Mouse (Mus musculus): Measurements from ENCODE around the gene Srarp.

DNA sequence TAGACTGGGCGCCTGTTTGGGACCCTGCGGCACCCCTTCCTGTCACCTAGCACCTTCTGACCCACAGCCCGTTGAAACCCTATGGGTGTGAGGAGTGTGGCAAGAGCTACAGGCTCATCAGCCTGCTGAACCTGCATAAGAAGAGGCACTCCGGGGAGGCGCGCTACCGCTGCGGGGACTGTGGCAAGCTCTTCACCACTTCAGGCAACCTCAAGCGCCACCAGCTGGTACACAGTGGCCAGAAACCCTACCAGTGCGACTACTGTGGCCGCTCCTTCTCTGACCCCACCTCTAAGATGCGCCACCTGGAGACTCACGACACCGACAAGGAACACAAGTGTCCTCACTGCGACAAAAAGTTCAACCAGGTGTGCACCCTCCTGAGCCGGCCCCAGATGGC is 28.8 kb upstream of the Srarp start:
- TF ChIP-seq CTCF (IDR thresholded peaks at IDR 0.05; ENCODE audit: extremely low read depth, insufficient read depth, low read length) (no peak), POLR2A (IDR thresholded peaks at IDR 0.05; ENCODE audit: extremely low read depth, insufficient read depth, low read length) (no peak)

Data from cortical plate, adult 2 months (tissue).